Mouse (Mus musculus): ENCODE data around the gene Krtap6-5. TPM values are rescaled to one million over a fixed set of nuclear protein-coding genes. Genes with fewer than 3 reads are reported as not detected.
"Not testable (repeated sequence)": the region's sequence is repeated elsewhere in the genome, so short reads cannot be mapped to it uniquely, and the experiment has no call there.

Gene Krtap6-5
- polyA plus RNA-seq (2014; fragmentation: Nextera tagmentation; extraction: Ambion mirVana): not detected in 2 replicates

DNA sequence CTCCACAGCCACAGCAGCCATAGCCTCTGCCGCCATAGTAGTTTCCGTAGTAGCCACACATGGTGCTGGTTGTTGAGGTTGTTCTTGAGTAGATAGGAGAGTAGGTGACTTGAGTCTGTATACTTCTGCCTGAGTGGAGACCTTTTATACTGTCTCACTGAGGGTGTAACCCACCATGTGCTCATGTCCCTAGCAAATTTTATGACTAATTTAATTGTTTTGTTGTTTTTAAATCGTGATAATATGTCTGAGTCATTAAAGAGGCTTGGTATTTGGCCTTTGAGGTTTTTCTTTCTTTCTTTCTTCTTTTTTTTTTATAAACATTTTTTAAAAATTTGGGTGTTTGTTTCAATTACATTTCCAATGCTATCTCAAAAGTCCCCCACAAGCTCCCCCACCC lies at the start of gene Krtap6-5:
Krtap6-5 (minus strand) TSS at position 101 of the 400 bp plus-strand sequence.
- 82% methylated on average over 3 of the region's 3 CpGs for WGBS (ENCODE audit: insufficient replicate concordance)
- H3K27ac ChIP-seq (ENCODE audit: low read depth, low read length): no peak within 1 kb of the TSS
- H3K9me3 ChIP-seq (replicated peaks; ENCODE audit: control insufficient read depth, low read length): no peaks in the 10 kb centered on the region
- no peaks in the 10 kb centered on the region for H3K27me3 ChIP-seq (ENCODE audit: control insufficient read depth, insufficient read depth, low read length)
- no peak within 1 kb of the TSS for H3K4me3 ChIP-seq (ENCODE audit: low read depth, low read length)
- H3K4me1 ChIP-seq (ENCODE audit: control insufficient read depth, insufficient read depth, low read length): no peaks in the 10 kb centered on the region
- no peak within 1 kb of the TSS for H3K9ac ChIP-seq (ENCODE audit: low read depth, low read length)
- no peak within 1 kb of the TSS for H3K4me2 ChIP-seq
- no peak for ATAC-seq (replicated peaks; ENCODE audit: insufficient number of reproducible peaks, low FRiP score, low TSS enrichment)
- no peaks in the 10 kb centered on the region for H3K36me3 ChIP-seq (ENCODE audit: control insufficient read depth, insufficient read depth, low read length)

DNA sequence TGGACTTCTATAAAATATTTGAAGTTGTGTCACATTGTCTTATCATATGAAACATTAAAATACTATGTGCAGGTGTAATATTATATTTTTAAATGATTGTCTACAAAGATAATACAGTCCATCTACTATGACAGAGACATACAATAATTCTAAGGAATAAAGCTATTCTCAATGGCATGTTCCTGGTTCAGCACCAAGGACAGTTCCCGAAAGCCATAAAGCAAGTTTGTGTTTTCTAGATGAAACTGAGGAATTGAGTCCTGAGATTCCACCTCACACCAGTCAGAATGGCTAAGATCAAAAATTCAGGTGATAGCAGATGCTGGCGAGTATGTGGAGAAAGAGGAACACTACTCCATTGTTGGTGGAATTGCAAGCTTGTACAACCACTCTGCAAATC lies 23.4 kb upstream of the Krtap6-5 start:
- not testable (repeated sequence) for H3K36me3 ChIP-seq (ENCODE audit: control insufficient read depth, insufficient read depth, low read length); H3K4me3 ChIP-seq (ENCODE audit: low read depth, low read length); H3K4me2 ChIP-seq; H3K27ac ChIP-seq (ENCODE audit: low read depth, low read length); ATAC-seq (replicated peaks; ENCODE audit: insufficient number of reproducible peaks, low FRiP score, low TSS enrichment); H3K9ac ChIP-seq (ENCODE audit: low read depth, low read length); H3K4me1 ChIP-seq (ENCODE audit: control insufficient read depth, insufficient read depth, low read length); H3K9me3 ChIP-seq (replicated peaks; ENCODE audit: control insufficient read depth, low read length); H3K27me3 ChIP-seq (ENCODE audit: control insufficient read depth, insufficient read depth, low read length)
- 64% methylated on average over 2 of the region's 2 CpGs for WGBS (ENCODE audit: insufficient replicate concordance)

DNA sequence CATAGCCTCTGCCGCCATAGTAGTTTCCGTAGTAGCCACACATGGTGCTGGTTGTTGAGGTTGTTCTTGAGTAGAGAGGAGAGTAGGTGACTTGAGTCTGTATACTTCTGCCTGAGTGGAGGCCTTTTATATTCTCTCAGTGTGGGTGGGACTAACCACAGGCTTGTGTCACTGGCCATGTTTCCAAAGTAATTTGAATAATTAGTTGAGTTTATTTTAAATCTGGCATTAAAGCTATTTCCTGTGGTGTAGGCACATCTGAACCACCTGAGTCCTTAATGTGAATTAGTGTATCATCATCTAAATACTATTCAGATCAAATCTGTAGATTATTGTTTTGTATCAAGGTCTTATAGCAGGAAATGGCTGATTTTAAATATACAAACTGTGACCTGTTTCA lies 16.2 kb upstream of the Krtap6-5 start, which contains the start of gene 1110025L11Rik:
1110025L11Rik (minus strand) TSS at position 101 of the 400 bp plus-strand sequence.
- H3K27me3 ChIP-seq (ENCODE audit: control insufficient read depth, insufficient read depth, low read length); H3K36me3 ChIP-seq (ENCODE audit: control insufficient read depth, insufficient read depth, low read length); H3K4me1 ChIP-seq (ENCODE audit: control insufficient read depth, insufficient read depth, low read length); H3K27ac ChIP-seq (ENCODE audit: low read depth, low read length); H3K4me3 ChIP-seq (ENCODE audit: low read depth, low read length); H3K9ac ChIP-seq (ENCODE audit: low read depth, low read length); H3K9me3 ChIP-seq (replicated peaks; ENCODE audit: control insufficient read depth, low read length); ATAC-seq (replicated peaks; ENCODE audit: insufficient number of reproducible peaks, low FRiP score, low TSS enrichment); H3K4me2 ChIP-seq: not testable (repeated sequence)
- WGBS (ENCODE audit: insufficient replicate concordance): no CpG with 5 or more reads among the region's 2 CpGs

DNA sequence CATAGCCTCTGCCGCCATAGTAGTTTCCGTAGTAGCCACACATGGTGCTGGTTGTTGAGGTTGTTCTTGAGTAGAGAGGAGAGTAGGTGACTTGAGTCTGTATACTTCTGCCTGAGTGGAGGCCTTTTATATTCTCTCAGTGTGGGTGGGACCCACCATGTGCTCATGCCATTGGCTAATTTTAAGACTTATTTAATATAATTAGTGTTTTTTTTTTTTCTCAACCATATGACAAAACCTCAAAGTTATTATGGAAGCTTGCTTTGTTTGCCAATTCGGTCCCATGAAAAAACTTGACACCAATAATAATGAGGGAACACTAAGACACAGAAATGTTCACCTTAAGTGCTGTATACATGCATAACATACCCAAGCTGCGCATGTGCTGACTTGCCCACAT lies 6.3 kb downstream of the Krtap6-5 start, which contains the start of gene Gm10228:
Gm10228 (minus strand) TSS at position 101 of the 400 bp plus-strand sequence.
- not testable (repeated sequence) for H3K9me3 ChIP-seq (replicated peaks; ENCODE audit: control insufficient read depth, low read length); H3K27ac ChIP-seq (ENCODE audit: low read depth, low read length); H3K4me1 ChIP-seq (ENCODE audit: control insufficient read depth, insufficient read depth, low read length); H3K4me2 ChIP-seq; H3K9ac ChIP-seq (ENCODE audit: low read depth, low read length); H3K36me3 ChIP-seq (ENCODE audit: control insufficient read depth, insufficient read depth, low read length); H3K4me3 ChIP-seq (ENCODE audit: low read depth, low read length); ATAC-seq (replicated peaks; ENCODE audit: insufficient number of reproducible peaks, low FRiP score, low TSS enrichment); H3K27me3 ChIP-seq (ENCODE audit: control insufficient read depth, insufficient read depth, low read length)
- 77% methylated on average over 2 of the region's 4 CpGs for WGBS (ENCODE audit: insufficient replicate concordance)

DNA sequence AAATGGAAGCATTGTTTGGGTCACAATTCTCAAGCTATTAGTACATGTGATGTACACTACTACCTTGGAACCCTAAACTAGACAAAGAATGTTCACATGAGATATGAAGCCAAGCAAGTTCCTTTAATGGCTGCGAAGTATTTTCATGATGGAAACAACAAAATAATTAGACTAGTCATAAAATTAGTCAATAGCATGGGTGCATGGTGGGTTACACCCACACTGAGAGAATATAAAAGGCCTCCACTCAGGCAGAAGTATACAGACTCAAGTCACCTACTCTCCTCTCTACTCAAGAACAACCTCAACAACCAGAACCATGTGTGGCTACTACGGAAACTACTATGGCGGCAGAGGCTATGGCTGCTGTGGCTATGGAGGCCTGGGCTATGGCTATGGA lies 16.3 kb downstream of the Krtap6-5 start, which contains the start of gene Krtap6-1:
Krtap6-1 (plus strand) TSS at position 301 of the 400 bp plus-strand sequence.
- not testable (repeated sequence) for H3K27me3 ChIP-seq (ENCODE audit: control insufficient read depth, insufficient read depth, low read length); H3K4me1 ChIP-seq (ENCODE audit: control insufficient read depth, insufficient read depth, low read length); H3K27ac ChIP-seq (ENCODE audit: low read depth, low read length); H3K36me3 ChIP-seq (ENCODE audit: control insufficient read depth, insufficient read depth, low read length); H3K4me3 ChIP-seq (ENCODE audit: low read depth, low read length); ATAC-seq (replicated peaks; ENCODE audit: insufficient number of reproducible peaks, low FRiP score, low TSS enrichment); H3K9ac ChIP-seq (ENCODE audit: low read depth, low read length); H3K9me3 ChIP-seq (replicated peaks; ENCODE audit: control insufficient read depth, low read length); H3K4me2 ChIP-seq
- 84% methylated on average over 3 of the region's 3 CpGs for WGBS (ENCODE audit: insufficient replicate concordance)

DNA sequence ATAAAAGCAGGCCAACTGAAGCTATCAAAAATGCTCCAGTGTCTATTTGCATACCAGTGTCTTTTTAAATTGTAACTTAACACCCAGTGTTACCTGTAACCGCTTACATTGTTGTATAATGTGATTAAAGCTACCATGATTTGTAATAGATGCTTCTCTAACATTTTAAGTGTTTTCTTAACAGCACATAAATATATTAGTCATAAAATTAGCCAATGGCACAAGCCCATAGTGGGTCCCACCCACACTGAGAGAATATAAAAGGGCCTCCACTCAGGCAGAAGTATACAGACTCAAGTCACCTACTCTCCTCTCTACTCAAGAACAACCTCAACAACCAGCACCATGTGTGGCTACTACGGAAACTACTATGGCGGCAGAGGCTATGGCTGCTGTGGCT lies 32.7 kb downstream of the Krtap6-5 start, which contains the start of gene Gm10229:
Gm10229 (plus strand) TSS at position 301 of the 400 bp plus-strand sequence.
- not testable (repeated sequence) for H3K27me3 ChIP-seq (ENCODE audit: control insufficient read depth, insufficient read depth, low read length); H3K4me3 ChIP-seq (ENCODE audit: low read depth, low read length); H3K4me1 ChIP-seq (ENCODE audit: control insufficient read depth, insufficient read depth, low read length); H3K27ac ChIP-seq (ENCODE audit: low read depth, low read length); H3K4me2 ChIP-seq; H3K9me3 ChIP-seq (replicated peaks; ENCODE audit: control insufficient read depth, low read length); H3K9ac ChIP-seq (ENCODE audit: low read depth, low read length); H3K36me3 ChIP-seq (ENCODE audit: control insufficient read depth, insufficient read depth, low read length); ATAC-seq (replicated peaks; ENCODE audit: insufficient number of reproducible peaks, low FRiP score, low TSS enrichment)
- 78% methylated on average over 1 of the region's 3 CpGs for WGBS (ENCODE audit: insufficient replicate concordance)

DNA sequence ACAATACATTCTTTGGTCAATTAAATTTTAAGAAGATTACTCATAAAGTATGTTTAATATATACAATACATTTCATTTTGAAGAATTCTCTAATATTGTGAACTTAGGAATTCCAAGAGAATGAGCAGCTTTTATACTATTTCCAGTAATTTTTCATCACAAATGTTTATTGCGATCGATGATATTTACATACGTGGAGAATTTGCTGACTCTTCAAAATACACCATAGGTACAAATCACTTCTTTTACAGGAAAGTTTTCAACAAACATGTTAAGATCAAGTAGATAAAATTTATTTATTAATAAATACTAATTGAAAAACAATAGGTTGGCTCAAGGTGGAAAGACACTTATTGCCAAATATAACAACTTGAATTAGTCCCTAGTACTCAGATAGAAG lies 33.7 kb downstream of the Krtap6-5 start:
- Histone ChIP-seq H3K4me3 (ENCODE audit: low read depth, low read length) (no peak overlapping the region), H3K27ac (ENCODE audit: low read depth, low read length) (no peak overlapping the region)

DNA sequence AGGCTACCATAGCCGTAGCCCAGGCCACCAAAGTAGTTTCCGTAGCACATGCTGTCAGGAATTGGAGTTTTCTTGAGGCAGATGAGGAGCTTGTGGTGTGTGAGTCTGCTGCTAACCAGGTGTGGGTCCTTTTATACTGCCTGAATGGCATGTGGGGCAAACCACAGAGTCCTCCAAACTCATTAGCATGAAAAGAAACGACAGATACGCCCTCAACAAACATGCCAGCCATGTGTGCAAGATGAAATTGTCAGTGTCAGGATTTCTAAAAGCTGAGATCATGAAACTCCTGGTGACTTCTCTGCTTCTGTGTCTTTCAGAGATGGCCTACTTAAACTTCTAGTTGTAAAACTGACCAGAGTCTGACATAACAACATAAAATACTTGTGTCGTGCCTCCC lies 37.0 kb downstream of the Krtap6-5 start, which contains the start of gene Krtap22-2:
Krtap22-2 (minus strand) TSS at position 101 of the 400 bp plus-strand sequence.
- no peak for ATAC-seq (replicated peaks; ENCODE audit: insufficient number of reproducible peaks, low FRiP score, low TSS enrichment)
- no peaks in the 10 kb centered on the region for H3K9me3 ChIP-seq (replicated peaks; ENCODE audit: control insufficient read depth, low read length)
- no peak within 1 kb of the TSS for H3K4me3 ChIP-seq (ENCODE audit: low read depth, low read length)
- H3K4me1 ChIP-seq (ENCODE audit: control insufficient read depth, insufficient read depth, low read length): no peaks in the 10 kb centered on the region
- H3K36me3 ChIP-seq (ENCODE audit: control insufficient read depth, insufficient read depth, low read length): no peaks in the 10 kb centered on the region
- H3K27ac ChIP-seq (ENCODE audit: low read depth, low read length): no peak within 1 kb of the TSS
- no peak within 1 kb of the TSS for H3K4me2 ChIP-seq
- WGBS (ENCODE audit: insufficient replicate concordance): 76% methylated on average over 5 of the region's 5 CpGs
- H3K9ac ChIP-seq (ENCODE audit: low read depth, low read length): no peak within 1 kb of the TSS
- H3K27me3 ChIP-seq (ENCODE audit: control insufficient read depth, insufficient read depth, low read length): no peaks in the 10 kb centered on the region

More for the DNA sequence above, 33.7 kb downstream of the Krtap6-5 start:
- no peak for ATAC-seq (replicated peaks; ENCODE audit: insufficient number of reproducible peaks, low FRiP score, low TSS enrichment)
- Histone ChIP-seq H3K9ac (ENCODE audit: low read depth, low read length) (no peak overlapping the region), H3K9me3 (replicated peaks; ENCODE audit: control insufficient read depth, low read length) (no peaks in the 10 kb centered on the region), H3K4me2 (no peak overlapping the region), H3K4me1 (ENCODE audit: control insufficient read depth, insufficient read depth, low read length) (no peaks in the 10 kb centered on the region), H3K27me3 (ENCODE audit: control insufficient read depth, insufficient read depth, low read length) (no peaks in the 10 kb centered on the region), H3K36me3 (ENCODE audit: control insufficient read depth, insufficient read depth, low read length) (no peaks in the 10 kb centered on the region)
- WGBS (ENCODE audit: insufficient replicate concordance): 89% methylated on average over 3 of the region's 3 CpGs

Data from heart, embryonic 11.5 days (tissue).